Mouse (Mus musculus): ENCODE results near the gene Coq6. TPM values are rescaled to one million over a fixed set of nuclear protein-coding genes. Genes with fewer than 3 reads are reported as not detected.

Gene Coq6
- polyA plus RNA-seq, 2 experiments = 42.4 to 49.2 TPM

- Histone ChIP-seq H3K27ac (replicated peaks; ENCODE audit: low read depth, low read length) (no peak overlapping the region), H3K9ac (ENCODE audit: low read depth, low read length, severe bottlenecking) (no peak overlapping the region), H3K4me2 (replicated peaks; ENCODE audit: low read depth, low read length, severe bottlenecking) (no peak overlapping the region), H3K36me3 (ENCODE audit: control insufficient read depth, insufficient read depth, low read length) (no peaks in the 10 kb centered on the region), H3K4me3 (replicated peaks; ENCODE audit: low read length) (no peak overlapping the region), H3K4me1 (ENCODE audit: control insufficient read depth, insufficient read depth, low read length) (no peaks in the 10 kb centered on the region), H3K9me3 (ENCODE audit: control insufficient read depth, low read length) (no peaks in the 10 kb centered on the region), H3K27me3 (ENCODE audit: control insufficient read depth, insufficient read depth, low read length) (no peaks in the 10 kb centered on the region)
- ATAC-seq (ENCODE audit: low FRiP score, low read depth) = no peak
- DNase-seq (ENCODE audit: low spot score) = no peak
- 72% methylated on average over 5 of the region's 5 CpGs for WGBS
- TF ChIP-seq POLR2A (IDR thresholded peaks at IDR 0.05; ENCODE audit: borderline replicate concordance, extremely low read depth, insufficient read depth, insufficient read length) = no peak
Observed at GRCm38 (mm10) chr12:84384644-84385081, 23.2 kb downstream of the Coq6 start.

GRCm38 (mm10) chr12:84385408-84385807 lies 24.0 kb downstream of the Coq6 start:
- DNase-seq (ENCODE audit: low spot score) (no peak), ATAC-seq (ENCODE audit: low FRiP score, low read depth) (no peak)
- no peaks in the 10 kb centered on the region for H3K4me1 ChIP-seq (ENCODE audit: control insufficient read depth, insufficient read depth, low read length)
- no peak overlapping the region for H3K9ac ChIP-seq (ENCODE audit: low read depth, low read length, severe bottlenecking)
- H3K4me3 ChIP-seq (replicated peaks; ENCODE audit: low read length) = no peak overlapping the region
- no peaks in the 10 kb centered on the region for H3K27me3 ChIP-seq (ENCODE audit: control insufficient read depth, insufficient read depth, low read length)
- H3K9me3 ChIP-seq (ENCODE audit: control insufficient read depth, low read length) = no peaks in the 10 kb centered on the region
- no peaks in the 10 kb centered on the region for H3K36me3 ChIP-seq (ENCODE audit: control insufficient read depth, insufficient read depth, low read length)
- H3K4me2 ChIP-seq (replicated peaks; ENCODE audit: low read depth, low read length, severe bottlenecking) = no peak overlapping the region
- no peak for TF ChIP-seq POLR2A (IDR thresholded peaks at IDR 0.05; ENCODE audit: borderline replicate concordance, extremely low read depth, insufficient read depth, insufficient read length)
- no peak overlapping the region for H3K27ac ChIP-seq (replicated peaks; ENCODE audit: low read depth, low read length)
- 92% methylated on average over 4 of the region's 4 CpGs for WGBS

GRCm38 (mm10) chr12:84388097-84388496 lies 26.6 kb downstream of the Coq6 start:
- H3K27ac ChIP-seq (replicated peaks; ENCODE audit: low read depth, low read length) = no peak overlapping the region
- TF ChIP-seq POLR2A (IDR thresholded peaks at IDR 0.05; ENCODE audit: borderline replicate concordance, extremely low read depth, insufficient read depth, insufficient read length) = no peak
- H3K36me3 ChIP-seq (ENCODE audit: control insufficient read depth, insufficient read depth, low read length) = no peaks in the 10 kb centered on the region
- no peaks in the 10 kb centered on the region for H3K27me3 ChIP-seq (ENCODE audit: control insufficient read depth, insufficient read depth, low read length)
- no peak overlapping the region for H3K4me3 ChIP-seq (replicated peaks; ENCODE audit: low read length)
- no peak overlapping the region for H3K4me2 ChIP-seq (replicated peaks; ENCODE audit: low read depth, low read length, severe bottlenecking)
- H3K9ac ChIP-seq (ENCODE audit: low read depth, low read length, severe bottlenecking) = no peak overlapping the region
- DNase-seq (ENCODE audit: low spot score) (no peak), ATAC-seq (ENCODE audit: low FRiP score, low read depth) (no peak)
- 89% methylated on average over 8 of the region's 8 CpGs for WGBS
- H3K4me1 ChIP-seq (ENCODE audit: control insufficient read depth, insufficient read depth, low read length) = no peaks in the 10 kb centered on the region
- H3K9me3 ChIP-seq (ENCODE audit: control insufficient read depth, low read length) = no peaks in the 10 kb centered on the region

- no peak overlapping the region for H3K9ac ChIP-seq (ENCODE audit: low read depth, low read length, severe bottlenecking)
- H3K36me3 ChIP-seq (ENCODE audit: control insufficient read depth, insufficient read depth, low read length) = no peaks in the 10 kb centered on the region
- 70% methylated on average over 14 of the region's 14 CpGs for WGBS
- no peak for TF ChIP-seq POLR2A (IDR thresholded peaks at IDR 0.05; ENCODE audit: borderline replicate concordance, extremely low read depth, insufficient read depth, insufficient read length)
- H3K27me3 ChIP-seq (ENCODE audit: control insufficient read depth, insufficient read depth, low read length) = no peaks in the 10 kb centered on the region
- H3K4me2 ChIP-seq (replicated peaks; ENCODE audit: low read depth, low read length, severe bottlenecking) = no peak overlapping the region
- no peak for ATAC-seq (ENCODE audit: low FRiP score, low read depth)
- DNase-seq (ENCODE audit: low spot score) = no peak
- no peaks in the 10 kb centered on the region for H3K9me3 ChIP-seq (ENCODE audit: control insufficient read depth, low read length)
- no peak overlapping the region for H3K27ac ChIP-seq (replicated peaks; ENCODE audit: low read depth, low read length)
- no peaks in the 10 kb centered on the region for H3K4me1 ChIP-seq (ENCODE audit: control insufficient read depth, insufficient read depth, low read length)
- no peak overlapping the region for H3K4me3 ChIP-seq (replicated peaks; ENCODE audit: low read length)
Observed at GRCm38 (mm10) chr12:84388774-84389400, 27.4 kb downstream of the Coq6 start.

DNA sequence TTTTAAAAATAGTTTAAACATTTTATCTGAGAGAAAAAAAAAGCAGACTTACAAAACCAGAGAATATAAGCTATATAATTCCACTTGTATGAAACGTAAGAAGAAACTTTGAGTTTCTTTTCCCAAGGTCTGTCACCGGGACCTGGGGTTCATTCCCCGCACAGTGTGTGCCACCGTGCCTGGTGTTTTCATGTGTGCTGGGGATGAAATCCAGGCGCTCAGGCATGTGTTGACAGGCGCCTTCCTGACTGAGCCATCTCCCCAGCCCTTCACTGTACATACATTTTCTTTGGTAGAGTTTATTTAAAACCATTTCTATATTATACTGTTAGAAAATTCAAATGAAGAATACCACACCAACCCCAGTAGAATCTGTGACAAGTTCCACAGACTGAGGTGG lies 28.9 kb downstream of the Coq6 start:
- no peak overlapping the region for H3K4me2 ChIP-seq (replicated peaks; ENCODE audit: low read depth, low read length, severe bottlenecking)
- H3K36me3 ChIP-seq (ENCODE audit: control insufficient read depth, insufficient read depth, low read length) = no peaks in the 10 kb centered on the region
- no peak overlapping the region for H3K4me3 ChIP-seq (replicated peaks; ENCODE audit: low read length)
- 63% methylated on average over 6 of the region's 6 CpGs for WGBS
- ATAC-seq (ENCODE audit: low FRiP score, low read depth) (no peak), DNase-seq (ENCODE audit: low spot score) (no peak)
- H3K27ac ChIP-seq (replicated peaks; ENCODE audit: low read depth, low read length) = no peak overlapping the region
- H3K9ac ChIP-seq (ENCODE audit: low read depth, low read length, severe bottlenecking) = no peak overlapping the region
- no peak for TF ChIP-seq POLR2A (IDR thresholded peaks at IDR 0.05; ENCODE audit: borderline replicate concordance, extremely low read depth, insufficient read depth, insufficient read length)
- H3K4me1 ChIP-seq (ENCODE audit: control insufficient read depth, insufficient read depth, low read length) = no peaks in the 10 kb centered on the region
- H3K9me3 ChIP-seq (ENCODE audit: control insufficient read depth, low read length) = no peaks in the 10 kb centered on the region
- H3K27me3 ChIP-seq (ENCODE audit: control insufficient read depth, insufficient read depth, low read length) = no peaks in the 10 kb centered on the region
